Mouse (Mus musculus): Measurements from ENCODE around the gene Ccdc24. TPM values are rescaled to one million over a fixed set of nuclear protein-coding genes. Genes with fewer than 3 reads are reported as not detected.

Ccdc24 gene
- polyA plus RNA-seq, 1 experiment = 0.81 TPM

DNA sequence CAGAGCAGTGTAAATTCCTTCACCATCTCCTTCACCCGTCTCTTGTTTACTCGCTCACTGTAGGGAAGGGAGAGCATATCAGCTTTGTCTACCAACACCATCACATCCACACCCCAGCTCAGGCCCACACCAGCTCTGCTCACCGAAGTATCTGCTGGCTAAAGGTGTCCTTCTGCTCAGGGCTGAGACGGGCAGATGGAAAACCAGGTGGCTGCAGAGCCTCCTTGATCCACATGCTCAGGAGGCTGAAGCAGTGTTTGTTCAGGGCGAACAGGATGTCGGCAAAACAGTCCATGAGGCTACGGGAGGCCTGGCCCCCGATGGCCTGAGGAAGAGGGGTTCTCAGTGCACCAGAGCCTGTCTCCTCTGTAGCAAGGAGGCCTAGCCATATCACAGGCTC, 22.2 kb upstream of the Ccdc24 start:
- Histone ChIP-seq H3K27me3 (ENCODE audit: control insufficient read depth, insufficient read depth, low read length) (no peaks in the 10 kb centered on the region), H3K36me3 (ENCODE audit: control insufficient read depth, insufficient read depth, low read length) (no peaks in the 10 kb centered on the region; the same call in 1 of the 2 replicates), H3K27ac (ENCODE audit: control insufficient read depth, insufficient read depth, low read length) (no peak overlapping the region), H3K4me1 (replicated peaks; ENCODE audit: control insufficient read depth, insufficient read depth, low read length) (peaks cover 11% of the 10 kb centered on the region), H3K4me3 (ENCODE audit: control insufficient read depth, insufficient read depth, low read length) (no peak overlapping the region)
- no peak for DNase-seq
- 96% methylated on average over 8 of the region's 8 CpGs for WGBS
- TF ChIP-seq POLR2A (IDR thresholded peaks at IDR 0.05; ENCODE audit: control insufficient read depth, extremely low read depth, insufficient read depth, low read length, poor library complexity) (no peak), CTCF (IDR thresholded peaks at IDR 0.05; ENCODE audit: borderline replicate concordance, control insufficient read depth, extremely low read depth, insufficient read depth, low read length, poor library complexity) (no peak)

GRCm38 (mm10) chr4:117893376-117893775, 21.0 kb upstream of the Ccdc24 start:
- TF ChIP-seq POLR2A (IDR thresholded peaks at IDR 0.05; ENCODE audit: control insufficient read depth, extremely low read depth, insufficient read depth, low read length, poor library complexity) (no peak), CTCF (IDR thresholded peaks at IDR 0.05; ENCODE audit: borderline replicate concordance, control insufficient read depth, extremely low read depth, insufficient read depth, low read length, poor library complexity) (no peak)
- 23% methylated on average over 9 of the region's 9 CpGs for WGBS
- H3K27ac ChIP-seq (ENCODE audit: control insufficient read depth, insufficient read depth, low read length) = no peak overlapping the region
- no peak overlapping the region for H3K4me3 ChIP-seq (ENCODE audit: control insufficient read depth, insufficient read depth, low read length)
- peak; percentile 61 for DNase-seq
- H3K36me3 ChIP-seq (ENCODE audit: control insufficient read depth, insufficient read depth, low read length) = no peaks in the 10 kb centered on the region
- no peaks in the 10 kb centered on the region for H3K27me3 ChIP-seq (ENCODE audit: control insufficient read depth, insufficient read depth, low read length)
- peaks cover 11% of the 10 kb centered on the region for H3K4me1 ChIP-seq (replicated peaks; ENCODE audit: control insufficient read depth, insufficient read depth, low read length)

DNA sequence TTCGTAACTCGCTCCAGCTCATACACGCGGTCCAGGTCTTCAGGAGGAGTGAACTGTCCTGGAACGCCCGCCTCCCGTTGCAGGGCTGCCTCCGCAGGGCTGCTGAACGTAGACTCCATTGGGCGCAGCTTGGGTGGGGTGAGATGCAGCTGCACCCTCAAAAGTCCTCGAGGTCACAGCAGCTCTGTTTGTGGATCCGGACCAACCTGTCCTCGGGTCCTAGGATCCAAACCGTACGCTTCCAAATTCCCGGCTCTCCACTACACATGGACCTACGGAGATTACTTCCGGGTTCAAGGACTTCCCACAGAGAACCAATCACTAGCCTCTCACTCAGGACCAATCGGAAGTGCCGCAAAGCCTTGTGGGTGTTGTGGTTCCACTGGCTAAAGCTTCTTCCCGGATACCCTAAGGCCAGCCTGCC, 19.4 kb upstream of the Ccdc24 start, which contains the start of gene Dph2:
TSS of gene Dph2 (minus strand) at position 295 of the 424 bp plus-strand sequence.
- Histone ChIP-seq H3K4me1 (replicated peaks; ENCODE audit: control insufficient read depth, insufficient read depth, low read length) (peaks cover 14% of the 10 kb centered on the region), H3K4me3 (ENCODE audit: control insufficient read depth, insufficient read depth, low read length) (peak within 1 kb of the TSS; percentile 85)
- TF ChIP-seq POLR2A (IDR thresholded peaks at IDR 0.05; ENCODE audit: control insufficient read depth, extremely low read depth, insufficient read depth, low read length, poor library complexity) (0 out of 2 replicates have a peak, but pooled peaks have one; percentile 17), CTCF (IDR thresholded peaks at IDR 0.05; ENCODE audit: borderline replicate concordance, control insufficient read depth, extremely low read depth, insufficient read depth, low read length, poor library complexity) (no peak)

DNA sequence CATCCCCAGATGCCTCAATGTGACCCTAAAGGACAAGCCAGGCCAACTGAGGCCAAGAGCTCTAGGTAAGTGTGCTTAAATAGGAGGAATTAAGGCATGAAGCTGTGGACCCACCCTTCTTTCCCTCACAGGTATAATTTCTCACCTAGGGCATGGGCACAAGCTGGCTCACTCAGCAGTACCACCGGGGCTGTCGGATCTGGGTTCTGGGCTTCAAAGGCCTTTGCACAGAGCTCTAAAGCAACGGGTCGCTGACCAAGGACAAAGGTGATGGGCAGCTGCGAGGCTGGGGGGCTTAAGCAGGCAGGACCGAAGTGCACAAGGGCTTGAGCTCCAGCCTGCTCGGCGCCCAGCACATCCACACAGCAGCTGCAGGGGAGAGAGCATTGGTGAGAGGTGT, 18.4 kb upstream of the Ccdc24 start:
- no peak for DNase-seq
- whole genome bisulfite sequencing = 94% methylated on average over 8 of the region's 8 CpGs
- TF ChIP-seq POLR2A (IDR thresholded peaks at IDR 0.05; ENCODE audit: control insufficient read depth, extremely low read depth, insufficient read depth, low read length, poor library complexity) (no peak), CTCF (IDR thresholded peaks at IDR 0.05; ENCODE audit: borderline replicate concordance, control insufficient read depth, extremely low read depth, insufficient read depth, low read length, poor library complexity) (no peak)
- H3K27ac ChIP-seq (ENCODE audit: control insufficient read depth, insufficient read depth, low read length) = no peak overlapping the region
- H3K36me3 ChIP-seq (ENCODE audit: control insufficient read depth, insufficient read depth, low read length) = no peaks in the 10 kb centered on the region
- H3K4me1 ChIP-seq (replicated peaks; ENCODE audit: control insufficient read depth, insufficient read depth, low read length) = peaks cover 20% of the 10 kb centered on the region
- H3K27me3 ChIP-seq (ENCODE audit: control insufficient read depth, insufficient read depth, low read length) = no peaks in the 10 kb centered on the region
- H3K4me3 ChIP-seq (ENCODE audit: control insufficient read depth, insufficient read depth, low read length) = 0 out of 2 replicates have a peak overlapping the region, but pooled peaks have one; percentile 85

More for the DNA sequence above, 19.4 kb upstream of the Ccdc24 start, which contains the start of gene Dph2:
- Histone ChIP-seq H3K27me3 (ENCODE audit: control insufficient read depth, insufficient read depth, low read length) (no peaks in the 10 kb centered on the region), H3K36me3 (ENCODE audit: control insufficient read depth, insufficient read depth, low read length) (no peaks in the 10 kb centered on the region), H3K27ac (ENCODE audit: control insufficient read depth, insufficient read depth, low read length) (no peak within 1 kb of the TSS)
- under 1% methylated on average over 21 of the region's 21 CpGs for WGBS
- DNase-seq = peak; percentile 87

- no peak for DNase-seq
- no peak overlapping the region for H3K4me3 ChIP-seq (ENCODE audit: control insufficient read depth, insufficient read depth, low read length)
- no peak overlapping the region for H3K27ac ChIP-seq (ENCODE audit: control insufficient read depth, insufficient read depth, low read length)
- no peaks in the 10 kb centered on the region for H3K36me3 ChIP-seq (ENCODE audit: control insufficient read depth, insufficient read depth, low read length)
- 97% methylated on average over 14 of the region's 14 CpGs for WGBS
- TF ChIP-seq POLR2A (IDR thresholded peaks at IDR 0.05; ENCODE audit: control insufficient read depth, extremely low read depth, insufficient read depth, low read length, poor library complexity) = no peak
- TF ChIP-seq CTCF (IDR thresholded peaks at IDR 0.05; ENCODE audit: borderline replicate concordance, control insufficient read depth, extremely low read depth, insufficient read depth, low read length, poor library complexity) = no peak
- peaks cover 20% of the 10 kb centered on the region for H3K4me1 ChIP-seq (replicated peaks; ENCODE audit: control insufficient read depth, insufficient read depth, low read length)
- H3K27me3 ChIP-seq (ENCODE audit: control insufficient read depth, insufficient read depth, low read length) = no peaks in the 10 kb centered on the region
Observed at GRCm38 (mm10) chr4:117890031-117890430, 17.7 kb upstream of the Ccdc24 start.

DNA sequence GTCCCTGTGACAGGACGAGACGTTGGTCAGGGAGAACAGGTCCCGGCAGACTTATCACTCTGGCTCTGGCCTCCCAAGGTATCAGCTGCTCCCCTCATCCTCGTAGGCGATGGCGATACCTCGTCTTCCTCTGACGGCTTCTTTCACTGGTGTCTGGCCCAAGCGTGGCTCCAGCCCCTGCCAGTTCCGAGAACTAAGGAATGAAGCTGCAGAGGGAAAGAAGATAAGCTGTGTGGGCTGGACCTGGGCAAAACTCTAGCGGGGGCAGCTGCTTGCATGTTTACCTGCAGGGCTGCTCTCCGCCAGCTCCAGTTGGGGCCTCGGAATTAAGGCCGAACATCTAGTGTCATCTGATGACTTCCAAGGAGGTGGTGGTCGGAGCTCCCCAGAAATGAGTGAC, 17.1 kb upstream of the Ccdc24 start:
- TF ChIP-seq POLR2A (IDR thresholded peaks at IDR 0.05; ENCODE audit: control insufficient read depth, extremely low read depth, insufficient read depth, low read length, poor library complexity) (no peak), CTCF (IDR thresholded peaks at IDR 0.05; ENCODE audit: borderline replicate concordance, control insufficient read depth, extremely low read depth, insufficient read depth, low read length, poor library complexity) (no peak)
- Histone ChIP-seq H3K4me1 (replicated peaks; ENCODE audit: control insufficient read depth, insufficient read depth, low read length) (peaks cover 20% of the 10 kb centered on the region), H3K4me3 (ENCODE audit: control insufficient read depth, insufficient read depth, low read length) (no peak overlapping the region), H3K27me3 (ENCODE audit: control insufficient read depth, insufficient read depth, low read length) (no peaks in the 10 kb centered on the region), H3K27ac (ENCODE audit: control insufficient read depth, insufficient read depth, low read length) (no peak overlapping the region), H3K36me3 (ENCODE audit: control insufficient read depth, insufficient read depth, low read length) (no peaks in the 10 kb centered on the region; the same call in 1 of the 2 replicates)
- no peak for DNase-seq
- WGBS = 98% methylated on average over 15 of the region's 15 CpGs

GRCm38 (mm10) chr4:117887920-117888319, 15.6 kb upstream of the Ccdc24 start:
- no peak for DNase-seq
- TF ChIP-seq CTCF (IDR thresholded peaks at IDR 0.05; ENCODE audit: borderline replicate concordance, control insufficient read depth, extremely low read depth, insufficient read depth, low read length, poor library complexity) (no peak), POLR2A (IDR thresholded peaks at IDR 0.05; ENCODE audit: control insufficient read depth, extremely low read depth, insufficient read depth, low read length, poor library complexity) (no peak)
- Histone ChIP-seq H3K27ac (ENCODE audit: control insufficient read depth, insufficient read depth, low read length) (no peak overlapping the region), H3K4me1 (replicated peaks; ENCODE audit: control insufficient read depth, insufficient read depth, low read length) (peaks cover 20% of the 10 kb centered on the region), H3K36me3 (ENCODE audit: control insufficient read depth, insufficient read depth, low read length) (no peaks in the 10 kb centered on the region; the same call in 1 of the 2 replicates), H3K27me3 (ENCODE audit: control insufficient read depth, insufficient read depth, low read length) (no peaks in the 10 kb centered on the region), H3K4me3 (ENCODE audit: control insufficient read depth, insufficient read depth, low read length) (no peak overlapping the region)
- WGBS = 93% methylated on average over 2 of the region's 2 CpGs

Measured in thymus, adult 2 months (tissue).